In the genomic region with DNA sequence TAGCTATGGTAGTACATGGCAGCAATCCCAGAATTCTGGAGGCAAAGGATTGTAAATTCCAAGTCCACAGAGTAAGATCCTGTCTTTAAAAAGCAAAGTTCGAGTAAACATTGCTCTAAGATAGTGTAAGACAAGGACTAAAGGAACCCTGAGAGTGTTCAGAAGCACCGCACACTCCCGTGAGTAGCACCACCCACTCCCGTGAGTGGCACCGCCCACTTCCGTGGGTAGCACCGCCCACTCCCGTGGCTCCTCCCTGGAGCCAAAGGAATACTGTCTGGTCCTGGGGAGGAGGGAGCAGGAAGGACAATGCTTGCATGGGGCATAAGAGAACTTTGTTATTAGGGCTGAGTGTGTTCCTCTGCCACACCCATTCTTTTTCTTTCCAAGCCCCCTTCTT, we compare ENCODE assay signal across 19 mouse cellular contexts. TPM values are rescaled to one million over a fixed set of nuclear protein-coding genes. Genes with fewer than 3 reads are reported as not detected.
"Had no signal": no experiment of that assay in that cellular context is flagged by ENCODE, and none has a peak within 500 bp of the region (broad histone marks: within the 10 kb centered on the region; RNA-seq: fewer than 3 reads in every experiment).

No protein-coding gene starts in this region.

- H3K4me3 ChIP-seq: lung, embryonic 15.5 days; megakaryocyte, embryonic 14.5 days; midbrain, embryonic 13.5 days; midbrain, embryonic 15.5 days; neural tube, embryonic 12.5 days; stomach, embryonic 15.5 days had no signal

- H3K36me3 ChIP-seq: lung, embryonic 15.5 days; midbrain, embryonic 13.5 days; midbrain, embryonic 15.5 days; neural tube, embryonic 12.5 days; stomach, embryonic 15.5 days had no signal

- H3K4me2 ChIP-seq: lung, embryonic 15.5 days; midbrain, embryonic 11.5 days; midbrain, embryonic 13.5 days; midbrain, embryonic 15.5 days; neural tube, embryonic 12.5 days; stomach, embryonic 15.5 days had no signal

- H3K27ac ChIP-seq: lung, embryonic 15.5 days; macrophage; midbrain, embryonic 13.5 days; midbrain, embryonic 15.5 days; neural tube, embryonic 12.5 days; stomach, embryonic 15.5 days; stomach, postnatal 0 days had no signal

- DNase-seq: lung, adult 2 months; lung, postnatal 14 days; lung, postnatal 36 days; right cerebral cortex, postnatal 14 days; thymus, adult 2 months; thymus, postnatal 25 days; thymus, postnatal 4 days had no signal

- H3K4me1 ChIP-seq: lung, embryonic 15.5 days; midbrain, embryonic 13.5 days; midbrain, embryonic 15.5 days; neural tube, embryonic 12.5 days; stomach, embryonic 15.5 days had no signal

- H3K9me3 ChIP-seq: lung, embryonic 15.5 days; megakaryocyte, embryonic 14.5 days; midbrain, embryonic 13.5 days; midbrain, embryonic 15.5 days; stomach, embryonic 15.5 days had no signal

- H3K27me3 ChIP-seq: lung, embryonic 15.5 days; midbrain, embryonic 13.5 days; midbrain, embryonic 15.5 days; neural tube, embryonic 12.5 days; stomach, embryonic 15.5 days had no signal

- H3K9ac ChIP-seq: lung, embryonic 15.5 days; midbrain, embryonic 13.5 days; midbrain, embryonic 15.5 days; neural tube, embryonic 12.5 days; stomach, embryonic 15.5 days had no signal

RNA-seq across cellular contexts. Expression of gene Kcna6, which starts 48.4 kb away (rescaled TPM):
- total RNA-seq: megakaryocyte progenitor cell, adult 5-6 weeks; monocyte, adult 5-6 weeks; neutrophil, adult 5-6 weeks had no signal
- polyA plus RNA-seq: macrophage had no signal
